Mouse (Mus musculus) neural tube, embryonic 15.5 days (tissue): ENCODE results near the gene Pgap3. TPM values are rescaled to one million over a fixed set of nuclear protein-coding genes. Genes with fewer than 3 reads are reported as not detected.

Experiments
- ATAC-seq: fragments of 200-750 bp; cut with Nextera tagmentation; 2 replicates; pipeline ENCODE4 v1.8.0; 2017; ENCODE audit warnings: mild to moderate bottlenecking, moderate TSS enrichment, moderate library complexity; ENCODE audit not compliant: low FRiP score
- H3K27ac ChIP-seq: fragments of 300-500 bp; sonication (generic); replicated peaks from 2 replicates; pipeline ENCODE4 v1.5.1; 2015; ENCODE audit warnings: mild to moderate bottlenecking, inconsistent platforms
- H3K27me3 ChIP-seq: fragments of 300-500 bp; sonication (generic); replicated peaks from 2 replicates; pipeline ENCODE4 v1.6.1; 2015; ENCODE audit warnings: inconsistent platforms
- H3K36me3 ChIP-seq: fragments of 300-500 bp; sonication (generic); 2 replicates; pipeline ENCODE4 v1.6.1; 2015; ENCODE audit warnings: inconsistent platforms
- H3K4me1 ChIP-seq: fragments of 300-500 bp; sonication (generic); 2 replicates; pipeline ENCODE4 v1.6.1; 2015; ENCODE audit warnings: inconsistent platforms
- H3K4me2 ChIP-seq: fragments of 300-500 bp; sonication (generic); 2 replicates; pipeline ENCODE4 v1.6.1; 2015; ENCODE audit warnings: inconsistent platforms, mild to moderate bottlenecking, moderate library complexity
- H3K4me3 ChIP-seq: fragments of 300-500 bp; sonication (generic); replicated peaks from 2 replicates; pipeline ENCODE4 v1.5.1; 2015; ENCODE audit warnings: mild to moderate bottlenecking, inconsistent platforms
- H3K9ac ChIP-seq: fragments of 300-500 bp; sonication (generic); replicated peaks from 2 replicates; pipeline ENCODE4 v1.6.1; 2015; ENCODE audit warnings: mild to moderate bottlenecking, inconsistent platforms
- H3K9me3 ChIP-seq: fragments of 300-500 bp; sonication (generic); replicated peaks from 2 replicates; pipeline ENCODE4 v1.6.1; 2016; ENCODE audit warnings: inconsistent platforms
- WGBS: fragments of 180-500 bp; shearing (Covaris S2); methylation state at CpG from one replicate; pipeline ENCODE4 v1.1.7; 2015; ENCODE audit warnings: mixed read lengths; 5-methylcytosine and 5-hydroxymethylcytosine counted together
- polyA plus RNA-seq: library from polyadenylated mRNA; unstranded; fragments of >200 nt; fragmentation: Nextera tagmentation; extraction: Ambion mirVana; gene quantifications from 2 replicates; pipeline ENCODE4 v1.2.1, GENCODE M21; 2015

The Pgap3 gene
- polyA plus RNA-seq, 1 experiment from 2014 or later: 7.4 TPM

- no peaks in the 10 kb centered on the region for H3K36me3 ChIP-seq
- no peak overlapping the region for H3K4me2 ChIP-seq
- no peak for ATAC-seq
- peaks cover 12% of the 10 kb centered on the region for H3K4me1 ChIP-seq
- H3K27me3 ChIP-seq: no peaks in the 10 kb centered on the region
- no peaks in the 10 kb centered on the region for H3K9me3 ChIP-seq
- H3K27ac ChIP-seq: no peak overlapping the region
- no peak overlapping the region for H3K9ac ChIP-seq
- WGBS: 89% methylated on average over 9 of the region's 9 CpGs
- no peak overlapping the region for H3K4me3 ChIP-seq
These were observed 35.4 kb upstream of the Pgap3 start for GRCm38 (mm10) chr11:98435723-98436122.

- 88% methylated on average over 9 of the region's 9 CpGs for WGBS
- no peaks in the 10 kb centered on the region for H3K27me3 ChIP-seq
- H3K4me1 ChIP-seq: no peaks in the 10 kb centered on the region
- H3K9me3 ChIP-seq: no peaks in the 10 kb centered on the region
- ATAC-seq: no peak
- no peak overlapping the region for H3K4me3 ChIP-seq
- no peak overlapping the region for H3K9ac ChIP-seq
- no peak overlapping the region for H3K27ac ChIP-seq
- H3K36me3 ChIP-seq: no peaks in the 10 kb centered on the region
- no peak overlapping the region for H3K4me2 ChIP-seq
These were observed 31.6 kb upstream of the Pgap3 start for GRCm38 (mm10) chr11:98431743-98432502.

GRCm38 (mm10) chr11:98428436-98428835 is 28.1 kb upstream of the Pgap3 start:
- no peaks in the 10 kb centered on the region for H3K4me1 ChIP-seq
- ATAC-seq: no peak
- H3K27ac ChIP-seq: no peak overlapping the region
- H3K9ac ChIP-seq: no peak overlapping the region
- WGBS: 92% methylated on average over 5 of the region's 5 CpGs
- no peaks in the 10 kb centered on the region for H3K9me3 ChIP-seq
- no peaks in the 10 kb centered on the region for H3K27me3 ChIP-seq
- no peaks in the 10 kb centered on the region for H3K36me3 ChIP-seq
- H3K4me3 ChIP-seq: no peak overlapping the region
- H3K4me2 ChIP-seq: no peak overlapping the region

GRCm38 (mm10) chr11:98426592-98426991 is 26.3 kb upstream of the Pgap3 start:
- no peak overlapping the region for H3K4me3 ChIP-seq
- H3K36me3 ChIP-seq: no peaks in the 10 kb centered on the region
- no peaks in the 10 kb centered on the region for H3K27me3 ChIP-seq
- ATAC-seq: no peak
- no peak overlapping the region for H3K4me2 ChIP-seq
- H3K9ac ChIP-seq: no peak overlapping the region
- no peaks in the 10 kb centered on the region for H3K4me1 ChIP-seq
- no peaks in the 10 kb centered on the region for H3K9me3 ChIP-seq
- H3K27ac ChIP-seq: no peak overlapping the region
- WGBS: 93% methylated on average over 7 of the region's 7 CpGs

- WGBS: 83% methylated on average over 10 of the region's 10 CpGs
- Histone ChIP-seq H3K36me3 (no peaks in the 10 kb centered on the region), H3K9me3 (no peaks in the 10 kb centered on the region), H3K9ac (no peak overlapping the region), H3K4me3 (no peak overlapping the region), H3K4me1 (peaks cover 6% of the 10 kb centered on the region), H3K27me3 (no peaks in the 10 kb centered on the region), H3K4me2 (no peak overlapping the region), H3K27ac (no peak overlapping the region)
- ATAC-seq: no peak
These were observed 18.8 kb upstream of the Pgap3 start for GRCm38 (mm10) chr11:98418939-98419547.

- no peaks in the 10 kb centered on the region for H3K36me3 ChIP-seq
- H3K4me1 ChIP-seq: peaks cover 14% of the 10 kb centered on the region
- no peak overlapping the region for H3K27ac ChIP-seq
- H3K9me3 ChIP-seq: no peaks in the 10 kb centered on the region
- WGBS: 70% methylated on average over 6 of the region's 6 CpGs
- no peaks in the 10 kb centered on the region for H3K27me3 ChIP-seq
- no peak for ATAC-seq
- H3K4me2 ChIP-seq: no peak overlapping the region
- H3K9ac ChIP-seq: no peak overlapping the region
- H3K4me3 ChIP-seq: no peak overlapping the region
These were observed 18.0 kb upstream of the Pgap3 start for GRCm38 (mm10) chr11:98418273-98418672.

- no peak for ATAC-seq
- Histone ChIP-seq H3K36me3 (no peaks in the 10 kb centered on the region), H3K9me3 (no peaks in the 10 kb centered on the region), H3K4me3 (no peak overlapping the region), H3K27ac (no peak overlapping the region), H3K9ac (no peak overlapping the region), H3K4me1 (peaks cover 25% of the 10 kb centered on the region), H3K4me2 (no peak overlapping the region), H3K27me3 (peaks cover 10% of the 10 kb centered on the region)
- 93% methylated on average over 1 of the region's 1 CpGs for WGBS
These were observed 16.8 kb upstream of the Pgap3 start for GRCm38 (mm10) chr11:98417074-98417473.

GRCm38 (mm10) chr11:98414162-98414561 is 13.9 kb upstream of the Pgap3 start:
- no peak for ATAC-seq
- H3K9me3 ChIP-seq: no peaks in the 10 kb centered on the region
- H3K27ac ChIP-seq: no peak overlapping the region
- H3K9ac ChIP-seq: no peak overlapping the region
- H3K27me3 ChIP-seq: peaks cover 28% of the 10 kb centered on the region
- H3K36me3 ChIP-seq: no peaks in the 10 kb centered on the region
- WGBS: 19% methylated on average over 2 of the region's 2 CpGs
- H3K4me1 ChIP-seq: peaks cover 27% of the 10 kb centered on the region
- peak overlapping the region; percentile 96 for H3K4me2 ChIP-seq
- H3K4me3 ChIP-seq: no peak overlapping the region

- 0 out of 2 replicates have a peak overlapping the region, but pooled peaks have one; percentile 82 for H3K27ac ChIP-seq
- H3K4me1 ChIP-seq: peaks cover 30% of the 10 kb centered on the region
- peak overlapping the region; percentile 51 for H3K4me3 ChIP-seq
- no peaks in the 10 kb centered on the region for H3K9me3 ChIP-seq
- H3K4me2 ChIP-seq: peak overlapping the region; percentile 96
- ATAC-seq: no peak
- WGBS: 11% methylated on average over 7 of the region's 7 CpGs
- H3K36me3 ChIP-seq: no peaks in the 10 kb centered on the region
- H3K9ac ChIP-seq: no peak overlapping the region
- peaks cover 28% of the 10 kb centered on the region for H3K27me3 ChIP-seq
These were observed 13.4 kb upstream of the Pgap3 start for GRCm38 (mm10) chr11:98413731-98414130.

GRCm38 (mm10) chr11:98412797-98413301 is 12.6 kb upstream of the Pgap3 start:
- Histone ChIP-seq H3K36me3 (no peaks in the 10 kb centered on the region), H3K4me1 (peaks cover 30% of the 10 kb centered on the region), H3K9me3 (no peaks in the 10 kb centered on the region), H3K27ac (peak overlapping the region; percentile 82), H3K27me3 (peaks cover 28% of the 10 kb centered on the region), H3K4me2 (peak overlapping the region; percentile 96), H3K4me3 (peak overlapping the region; percentile 51), H3K9ac (peak overlapping the region; percentile 67)
- WGBS: under 1% methylated on average over 40 of the region's 40 CpGs
- peak; percentile 55 for ATAC-seq

- H3K9ac ChIP-seq: peak within 1 kb of the TSS; percentile 67
- H3K4me1 ChIP-seq: peaks cover 30% of the 10 kb centered on the region
- no peaks in the 10 kb centered on the region for H3K9me3 ChIP-seq
- peak; percentile 30 for ATAC-seq
- H3K27me3 ChIP-seq: peaks cover 28% of the 10 kb centered on the region
- H3K36me3 ChIP-seq: no peaks in the 10 kb centered on the region
- peak within 1 kb of the TSS; percentile 51 for H3K4me3 ChIP-seq
- peak within 1 kb of the TSS; percentile 96 for H3K4me2 ChIP-seq
- H3K27ac ChIP-seq: peak within 1 kb of the TSS; percentile 82
- WGBS: under 1% methylated on average over 43 of the region's 49 CpGs
These were observed 12.0 kb upstream of the Pgap3 start, which contains the start of gene Erbb2 for GRCm38 (mm10) chr11:98412273-98412796. TSS of gene Erbb2 (plus strand) at chr11:98412470.
